Mouse (Mus musculus) G1E-ER4 (cell line): ENCODE results near the gene Neurog2. TPM values are rescaled to one million over a fixed set of nuclear protein-coding genes. Genes with fewer than 3 reads are reported as not detected.

Source experiments
- GATA1 ChIP-seq: IDR thresholded peaks from one replicate; pipeline ENCODE4 v1.8.0; 2012; ENCODE audit warnings: low read length, inconsistent platforms
- polyA plus RNA-seq: library from polyadenylated mRNA; stranded (reverse); fragments of >175 nt; gene quantifications from 2 replicates; pipeline ENCODE4 v1.2.3, GENCODE M21; 2012

The Neurog2 gene
- polyA plus RNA-seq, 1 experiment, result not detected

DNA sequence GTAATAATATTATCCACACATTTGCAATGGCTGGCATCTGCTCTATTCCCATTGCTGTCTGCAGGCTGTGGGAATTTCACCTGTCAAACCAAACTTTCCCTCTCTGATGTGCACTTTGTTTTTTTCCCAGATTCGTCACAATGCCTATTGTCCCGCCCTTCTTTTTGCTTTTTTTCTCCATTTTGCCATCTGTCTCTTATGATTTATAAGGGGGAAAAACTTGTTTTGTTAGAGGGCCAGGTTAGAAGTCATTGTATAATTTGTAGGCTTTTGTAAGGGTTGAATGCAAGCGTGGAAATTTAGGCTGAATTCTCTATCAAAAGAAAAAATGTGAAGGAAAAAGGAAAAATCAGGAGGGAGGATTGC lies 2.0 kb downstream of the Neurog2 start:
- TF ChIP-seq GATA1, result no peak

DNA sequence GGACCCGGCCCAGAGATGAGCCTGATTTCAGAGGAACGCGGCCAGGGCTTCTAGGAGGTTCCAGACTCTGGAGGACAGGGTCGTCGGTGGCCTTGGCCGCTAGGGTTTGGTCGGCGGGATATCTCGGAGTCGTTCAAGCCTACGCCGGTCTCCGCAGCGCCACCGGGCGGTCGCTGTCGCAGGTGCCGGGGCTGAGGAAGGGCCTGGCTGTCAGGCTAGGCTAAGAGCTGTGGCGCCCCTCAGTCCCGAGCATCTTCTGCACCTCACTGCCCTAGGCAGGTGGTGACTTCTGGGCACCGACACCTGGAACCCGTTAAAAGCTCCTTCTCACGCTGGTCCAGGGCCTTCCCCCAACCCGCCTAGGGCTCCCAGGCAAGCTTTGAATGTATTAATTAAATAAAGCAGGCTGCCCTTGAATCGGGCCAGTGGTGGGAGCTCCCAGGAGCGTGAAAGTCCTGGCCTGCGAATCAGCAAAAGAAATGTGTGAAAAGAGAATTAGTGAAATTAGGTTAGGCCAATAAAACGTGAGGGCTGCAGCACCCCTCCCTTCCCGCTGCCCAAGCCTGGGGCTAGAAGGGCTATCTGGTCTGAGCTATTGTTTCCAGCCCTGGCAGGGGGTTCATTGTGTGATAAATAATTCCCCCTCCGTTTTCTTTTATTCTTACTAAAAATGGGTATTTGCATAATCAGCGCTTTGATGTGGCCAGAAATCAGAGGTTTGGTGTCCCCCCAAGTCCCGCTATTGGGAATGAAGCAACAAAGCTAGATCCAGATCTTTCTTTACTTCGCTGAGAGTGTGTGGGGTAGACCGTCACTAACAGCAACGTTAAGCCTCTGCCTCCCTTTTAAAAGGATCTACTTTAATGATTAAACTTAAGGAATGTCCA lies 7.2 kb downstream of the Neurog2 start:
- no peak for TF ChIP-seq GATA1

- TF ChIP-seq GATA1, result no peak
Observed at GRCm38 (mm10) chr3:127640762-127641700, 8.1 kb downstream of the Neurog2 start.

DNA sequence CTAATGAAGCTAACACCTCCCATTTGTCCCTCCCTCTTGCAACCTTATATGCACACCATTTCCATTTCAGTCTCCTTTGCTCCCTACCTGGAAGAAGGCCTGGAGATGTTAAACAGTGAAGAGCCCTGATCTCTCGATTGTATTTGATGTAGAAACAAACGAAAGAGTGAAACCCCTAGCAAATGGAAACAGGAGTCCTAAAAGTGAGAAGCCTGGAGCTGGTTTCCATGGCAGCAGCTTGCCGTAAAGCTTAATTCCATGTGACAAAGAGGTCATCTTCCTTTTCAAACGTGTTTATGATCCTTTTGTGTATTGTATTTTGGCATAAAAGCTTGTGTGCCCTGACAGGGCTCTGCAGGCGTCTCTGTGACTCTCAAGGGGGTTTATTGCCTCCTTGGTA lies 9.3 kb downstream of the Neurog2 start:
- TF ChIP-seq GATA1, result no peak

DNA sequence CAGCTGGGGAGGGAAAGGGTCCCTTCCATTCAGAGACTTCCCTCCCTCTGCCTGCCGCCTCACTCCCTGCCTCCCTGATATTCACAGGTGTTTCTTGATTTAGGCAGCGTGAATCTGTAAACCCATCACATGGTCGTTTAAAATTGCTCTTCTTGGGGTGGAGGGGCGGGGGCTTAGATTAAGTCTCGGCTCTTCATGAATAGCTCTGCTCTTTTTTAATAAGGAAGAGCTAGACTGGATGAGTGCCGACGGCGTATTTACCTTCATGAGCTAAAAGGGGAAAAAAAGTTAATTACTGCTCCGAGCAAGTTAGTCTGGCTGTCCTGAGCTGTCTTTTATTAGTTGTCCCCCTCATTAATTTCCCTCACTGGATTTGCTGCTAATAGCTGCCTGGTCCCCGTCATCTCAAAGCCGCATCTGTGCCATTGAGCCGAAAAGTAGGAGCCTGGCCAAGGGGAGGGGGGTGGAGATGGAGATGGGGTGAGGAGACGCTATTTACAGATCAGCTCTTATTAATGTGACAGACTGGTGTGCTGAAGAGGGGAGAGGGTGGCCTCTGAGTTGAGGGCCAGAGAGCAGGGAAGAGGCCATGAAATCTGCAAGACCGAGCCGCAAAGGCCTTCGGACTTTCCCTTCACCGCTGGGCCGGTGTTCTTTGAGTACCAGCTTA lies 13.4 kb downstream of the Neurog2 start:
- TF ChIP-seq GATA1, result no peak

GRCm38 (mm10) chr3:127651742-127652653 lies 19.1 kb downstream of the Neurog2 start:
- no peak for TF ChIP-seq GATA1

- no peak for TF ChIP-seq GATA1
Observed at GRCm38 (mm10) chr3:127660712-127661111, 27.8 kb downstream of the Neurog2 start.

DNA sequence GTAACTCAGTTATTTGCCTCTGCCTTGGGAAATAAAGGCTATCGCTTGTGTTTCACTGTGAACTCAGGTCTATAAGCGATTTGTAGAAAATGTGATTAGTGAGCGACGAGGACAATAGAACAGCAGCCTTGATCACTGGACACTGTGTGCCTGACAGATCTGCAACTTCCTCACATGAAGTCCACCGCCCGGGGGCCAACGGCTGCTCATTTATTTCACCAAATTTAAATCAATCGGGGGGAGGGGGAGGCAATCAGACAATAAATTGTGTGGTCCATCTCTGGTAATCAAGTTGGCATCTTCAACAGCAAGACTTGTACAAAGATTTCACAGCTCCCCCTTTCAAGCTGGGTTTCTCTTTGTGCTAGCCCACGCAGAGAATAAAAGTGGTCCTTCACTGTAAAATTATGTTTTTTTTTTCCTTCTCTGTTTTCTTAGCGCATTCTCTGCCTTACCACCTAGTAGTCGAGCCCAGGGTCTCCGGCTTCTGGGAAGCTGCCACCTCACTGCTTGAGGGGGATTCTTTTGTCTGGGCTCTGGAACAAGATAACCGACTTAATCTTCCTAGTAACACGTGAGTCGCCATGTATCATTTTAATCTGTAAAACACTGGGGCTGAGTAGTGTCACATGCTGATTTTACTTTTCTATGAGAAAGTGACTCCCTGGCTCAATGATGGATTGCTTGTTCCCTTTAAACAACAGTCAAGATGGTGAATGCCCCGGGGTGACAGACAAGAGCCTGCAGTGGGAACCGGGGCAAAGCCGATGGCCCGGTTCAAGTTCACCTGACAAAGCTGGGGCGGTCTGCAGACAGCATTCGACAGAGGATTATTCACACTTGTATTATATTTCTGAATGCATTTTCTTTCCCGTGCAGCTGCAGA lies 29.0 kb downstream of the Neurog2 start:
- TF ChIP-seq GATA1, result no peak

DNA sequence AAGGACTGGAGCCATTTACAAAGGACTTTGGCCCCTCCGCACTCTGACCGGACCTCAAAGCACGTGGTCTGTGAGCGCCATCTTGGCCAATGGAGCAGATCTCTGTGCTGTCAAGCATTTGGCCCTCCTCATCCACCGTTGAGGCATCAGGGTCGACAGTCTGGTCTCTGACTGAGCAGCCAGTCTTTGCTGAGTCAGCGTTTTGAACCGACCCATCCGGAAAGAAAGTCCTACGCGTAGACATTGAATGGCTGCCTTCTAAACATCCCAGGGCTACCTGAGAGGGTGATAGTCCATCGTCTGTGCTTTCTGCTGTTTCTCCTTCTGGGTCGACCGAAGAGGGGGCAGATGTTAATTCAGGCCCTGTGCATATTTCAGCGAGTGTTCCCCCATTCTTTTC lies 46.8 kb downstream of the Neurog2 start:
- TF ChIP-seq GATA1, result no peak

Other genes starting within 250 kb of the Neurog2 start
- 15.1 and 19.3 TPM in 2 replicates for gene Ank2, start 133.8 kb upstream of the Neurog2 start, polyA plus RNA-seq
- gene Larp7, start 79.8 kb upstream of the Neurog2 start, polyA plus RNA-seq, result 45.7 and 52.2 TPM in 2 replicates
- 1.4 and 1.6 TPM in 2 replicates for gene Zgrf1, start 79.6 kb upstream of the Neurog2 start, polyA plus RNA-seq
- gene Alpk1, start 147.4 kb downstream of the Neurog2 start, polyA plus RNA-seq, result 0.02 and 0.09 TPM in 2 replicates
- 12.9 and 19.2 TPM in 2 replicates for gene Tifa, start 156.7 kb downstream of the Neurog2 start, polyA plus RNA-seq
- gene Ap1ar, start 204.4 kb downstream of the Neurog2 start, polyA plus RNA-seq, result 128 and 224 TPM in 2 replicates